Mouse (Mus musculus) naive thymus-derived CD4-positive, alpha-beta T cell, adult 2 months (primary cell): ENCODE measurements around the gene Kansl3.

ENCODE experiments used
- DNase-seq: peaks from one replicate; pipeline ENCODE4 v3.0.0-alpha.2; 2011; ENCODE audit warnings: low read depth

The Kansl3 gene

GRCm38 (mm10) chr1:36368969-36369645, at the start of gene Kansl3:
Gene Kansl3, minus strand, starts transcription at chr1:36369181.
- DNase-seq, result peak; percentile 96

- no peak for DNase-seq
Measured at GRCm38 (mm10) chr1:36404531-36404930, 35.5 kb upstream of the Kansl3 start.

GRCm38 (mm10) chr1:36401509-36401908, 32.5 kb upstream of the Kansl3 start:
- no peak for DNase-seq

- DNase-seq, result no peak
Measured at GRCm38 (mm10) chr1:36397041-36397440, 28.1 kb upstream of the Kansl3 start.

- DNase-seq, result no peak
Measured at GRCm38 (mm10) chr1:36379582-36379981, 10.6 kb upstream of the Kansl3 start.

GRCm38 (mm10) chr1:36378880-36379279, 9.9 kb upstream of the Kansl3 start:
- DNase-seq, result no peak

- DNase-seq, result no peak
Measured at GRCm38 (mm10) chr1:36371934-36372845, 3.2 kb upstream of the Kansl3 start, which contains the start of gene Fer1l5. Gene Fer1l5, plus strand, starts transcription at chr1:36372291.

GRCm38 (mm10) chr1:36370918-36371317, 1.9 kb upstream of the Kansl3 start:
- no peak for DNase-seq

- DNase-seq, result peak; percentile 68
Measured at GRCm38 (mm10) chr1:36368112-36368968, 641 bp downstream of the Kansl3 start.

- no peak for DNase-seq
Measured at GRCm38 (mm10) chr1:36367698-36368097, 1.3 kb downstream of the Kansl3 start.

GRCm38 (mm10) chr1:36356955-36357695, 11.9 kb downstream of the Kansl3 start:
- DNase-seq, result no peak

GRCm38 (mm10) chr1:36352351-36352750, 16.6 kb downstream of the Kansl3 start:
- no peak for DNase-seq

GRCm38 (mm10) chr1:36342547-36342946, 26.4 kb downstream of the Kansl3 start:
- no peak for DNase-seq

- DNase-seq, result no peak
Measured at GRCm38 (mm10) chr1:36332955-36333887, 35.8 kb downstream of the Kansl3 start.

- no peak for DNase-seq
Measured at GRCm38 (mm10) chr1:36331743-36332142, 37.2 kb downstream of the Kansl3 start.

- DNase-seq, result no peak
Measured at GRCm38 (mm10) chr1:36326815-36327214, 42.2 kb downstream of the Kansl3 start.

- no peak for DNase-seq
Measured at GRCm38 (mm10) chr1:36325900-36326321, 43.1 kb downstream of the Kansl3 start.

GRCm38 (mm10) chr1:36323746-36324448, 45.1 kb downstream of the Kansl3 start:
- peak; percentile 54 for DNase-seq

GRCm38 (mm10) chr1:36323076-36323475, 45.9 kb downstream of the Kansl3 start:
- DNase-seq, result no peak
